27 mouse cellular contexts compared by ENCODE assay signal in genomic region chr6:128429300-128429699, GRCm38 (mm10). TPM values are rescaled to one million over a fixed set of nuclear protein-coding genes. Genes with fewer than 3 reads are reported as not detected.
"Had no signal": no experiment of that assay in that cellular context is flagged by ENCODE, and none has a peak within 500 bp of the region (broad histone marks: within the 10 kb centered on the region; RNA-seq: fewer than 3 reads in every experiment).

No protein-coding gene starts in this region.

- H3K4me2 ChIP-seq: lung, embryonic 14.5 days; midbrain, embryonic 12.5 days; neural tube, embryonic 13.5 days; neural tube, embryonic 15.5 days had no signal

- H3K4me1 ChIP-seq: midbrain, embryonic 12.5 days had no signal

- H3K27me3 ChIP-seq: megakaryocyte, embryonic 14.5 days; midbrain, embryonic 12.5 days; neural tube, embryonic 13.5 days; neural tube, embryonic 15.5 days had no signal

- ATAC-seq: midbrain, embryonic 16.5 days had no signal

- DNase-seq: lung, embryonic 14.5 days; lung, postnatal 10 days; midbrain, embryonic 14.5 days; retina, postnatal 1 day; right cerebral cortex, adult 18-20 months; right cerebral cortex, postnatal 25 days; right cerebral cortex, postnatal 4 days; spleen, adult 18-20 months; thymus, adult 2 months; thymus, postnatal 25 days; thymus, postnatal 4 days had no signal

- H3K9ac ChIP-seq: liver, embryonic 14.5 days; lung, embryonic 14.5 days; midbrain, embryonic 12.5 days; neural tube, embryonic 13.5 days; neural tube, embryonic 15.5 days had no signal

- H3K27ac ChIP-seq: liver, embryonic 14.5 days; macrophage; midbrain, embryonic 10.5 days; midbrain, embryonic 12.5 days; neural tube, embryonic 13.5 days; neural tube, embryonic 15.5 days had no signal

- H3K9me3 ChIP-seq: megakaryocyte, embryonic 14.5 days; midbrain, embryonic 10.5 days; midbrain, embryonic 12.5 days; neural tube, embryonic 13.5 days; neural tube, embryonic 15.5 days had no signal

- H3K4me3 ChIP-seq: megakaryocyte, embryonic 14.5 days; midbrain, embryonic 10.5 days; midbrain, embryonic 12.5 days; myocyte; neural tube, embryonic 13.5 days; neural tube, embryonic 15.5 days had no signal

RNA-seq across cellular contexts. Expression of gene Nrip2, which starts 30.2 kb away (rescaled TPM):
- total RNA-seq: megakaryocyte progenitor cell, adult 5-6 weeks had no signal
- polyA plus RNA-seq: macrophage had no signal

RNA-seq across cellular contexts. Expression of gene Gm44596, which starts 54.0 kb away (rescaled TPM):
- total RNA-seq: megakaryocyte progenitor cell, adult 5-6 weeks had no signal
- polyA plus RNA-seq: liver, embryonic 14.5 days; lung, embryonic 14.5 days; lung, embryonic 16.5 days; macrophage; midbrain, embryonic 10.5 days; midbrain, embryonic 12.5 days; midbrain, embryonic 14.5 days; midbrain, embryonic 16.5 days; myocyte; neural tube, embryonic 11.5 days; neural tube, embryonic 13.5 days; neural tube, embryonic 15.5 days; small intestine, adult 2 months; stomach, embryonic 14.5 days; stomach, embryonic 16.5 days; thymus, adult 2 months; urinary bladder, adult 2 months had no signal

RNA-seq across cellular contexts. Expression of gene Tex52, which starts 54.0 kb away (rescaled TPM):
- total RNA-seq: megakaryocyte progenitor cell, adult 5-6 weeks had no signal
- polyA plus RNA-seq: macrophage; small intestine, adult 2 months; urinary bladder, adult 2 months had no signal
